Mouse (Mus musculus) spleen, postnatal 14 days (tissue): ENCODE data around the gene Znrf1.
A peak's percentile ranks its signal among the peaks of the same experiment; 100 is the strongest.

Experiments
- DNase-seq, 2 experiments: peaks; one replicate each; pipeline ENCODE4 v3.0.0; 2021 to 2022; ENCODE audit warnings: low spot score in 2 of 2

Znrf1 gene

DNA sequence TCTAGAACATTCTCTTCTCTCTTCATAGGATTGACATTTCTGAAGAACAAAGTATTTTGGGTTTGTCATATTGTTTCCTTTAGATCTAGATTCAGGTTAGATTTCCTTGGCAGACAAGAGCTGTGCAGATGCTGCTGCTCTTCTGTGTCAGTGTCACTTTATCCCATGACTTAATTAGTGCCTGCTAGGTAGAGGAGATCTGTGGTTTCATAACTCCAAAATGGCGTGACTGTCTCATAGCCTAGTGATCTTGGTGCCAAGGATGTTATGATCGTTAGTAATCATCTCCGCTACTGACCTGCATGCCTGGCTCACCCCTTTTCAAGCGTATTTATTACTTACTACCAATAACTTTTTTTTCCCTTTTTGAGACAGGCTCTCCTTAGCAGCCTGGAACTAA, 34.0 kb downstream of the Znrf1 start:
- no peak for DNase-seq

DNA sequence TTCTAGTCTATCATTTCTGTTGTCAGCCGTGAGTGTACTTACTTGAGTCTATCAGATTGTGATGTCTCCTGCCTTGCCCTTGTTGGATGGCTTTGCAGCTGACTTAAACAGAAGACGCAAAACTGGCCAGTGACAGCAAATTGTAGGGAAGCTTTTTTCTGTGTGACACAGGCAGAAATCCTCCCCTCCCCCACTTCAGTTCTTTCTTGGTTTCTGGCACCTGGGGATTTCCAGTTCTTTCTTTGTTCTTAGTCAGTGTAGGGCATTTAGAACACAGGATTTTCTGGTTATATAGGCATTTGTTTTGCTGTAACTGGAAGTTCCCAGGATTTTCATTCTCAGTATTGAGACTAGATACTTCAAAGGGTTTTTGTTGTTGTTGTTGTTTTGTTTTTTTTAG, 34.5 kb downstream of the Znrf1 start:
- DNase-seq: no peak

DNA sequence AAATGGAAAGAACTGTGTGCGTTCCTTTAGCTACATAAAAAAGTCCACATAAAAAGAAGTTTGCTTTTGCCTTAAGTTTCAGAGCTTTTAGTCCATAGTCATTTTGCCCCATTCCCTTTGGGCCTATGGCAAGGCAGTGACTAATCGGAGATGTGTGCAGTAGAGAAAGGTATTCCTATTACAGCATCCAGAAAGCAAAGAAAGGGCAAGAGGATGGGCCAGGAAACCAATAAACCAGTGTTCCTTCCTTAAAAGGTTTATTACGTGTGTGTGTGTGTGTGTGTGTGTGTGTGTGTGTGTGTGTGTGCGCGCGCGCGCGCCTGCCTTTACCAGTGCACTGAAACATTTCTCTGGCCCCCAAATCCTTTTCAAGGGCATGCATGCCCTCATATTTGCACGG, 35.8 kb downstream of the Znrf1 start:
- DNase-seq: no peak

DNA sequence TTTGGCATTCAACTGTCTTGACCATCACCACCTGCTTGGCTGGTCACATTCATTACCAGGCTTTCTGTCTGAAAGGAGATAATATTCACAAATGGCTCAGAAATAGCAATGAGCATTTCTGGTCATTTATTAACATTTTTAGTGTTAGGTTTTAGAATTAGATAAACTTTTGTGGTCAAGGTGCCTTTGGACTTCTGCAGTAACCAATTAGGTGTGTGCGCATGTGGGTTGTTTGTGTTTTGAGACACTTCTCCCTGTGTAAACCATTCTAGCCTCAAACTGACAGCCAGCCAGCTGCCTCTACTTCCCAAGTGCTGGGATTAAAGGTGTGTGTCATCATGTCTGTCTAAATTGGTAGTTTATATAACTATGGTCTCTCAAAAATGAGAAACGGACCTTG, 36.5 kb downstream of the Znrf1 start:
- DNase-seq: no peak

DNA sequence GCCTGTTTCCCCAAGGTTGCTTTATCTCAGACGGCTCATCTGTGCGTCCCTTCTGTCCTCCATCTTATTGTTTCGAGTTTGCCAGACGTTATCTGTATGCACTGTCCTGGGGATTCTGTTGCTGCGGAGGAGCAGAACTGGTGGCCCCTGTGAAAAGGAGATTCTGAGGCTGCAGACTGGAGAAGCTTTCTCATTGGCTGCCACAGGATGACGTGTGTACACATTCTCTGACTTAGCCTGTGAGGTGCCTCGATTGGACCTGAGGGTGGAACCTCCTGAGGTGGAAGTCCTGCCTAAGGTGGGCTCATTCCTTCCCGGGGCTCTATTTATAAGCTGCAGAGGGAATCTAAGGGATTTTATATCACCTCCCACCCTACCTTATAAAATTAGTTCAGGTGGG, 37.7 kb downstream of the Znrf1 start:
- peak in 1 of 2 experiments; percentile 10 for DNase-seq

DNA sequence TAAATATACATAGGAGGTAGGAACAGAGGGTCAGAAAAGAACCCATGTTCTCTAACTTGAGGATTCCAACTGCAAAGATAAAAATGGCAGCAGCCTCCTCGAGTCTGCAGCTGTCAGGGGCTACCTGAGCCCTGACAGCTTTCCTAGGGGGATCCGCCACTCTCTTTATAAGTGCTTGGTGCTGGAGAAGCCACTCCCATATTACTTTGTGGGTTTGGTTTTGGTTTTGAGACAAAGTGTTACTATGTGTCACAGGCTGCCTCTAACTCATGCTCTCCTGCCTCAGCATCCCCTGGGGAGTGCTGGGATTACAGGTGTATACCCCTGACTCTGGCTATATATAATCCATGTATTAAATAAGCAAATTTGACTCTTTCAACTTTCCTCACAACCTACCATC, 38.1 kb downstream of the Znrf1 start:
- DNase-seq: no peak

DNA sequence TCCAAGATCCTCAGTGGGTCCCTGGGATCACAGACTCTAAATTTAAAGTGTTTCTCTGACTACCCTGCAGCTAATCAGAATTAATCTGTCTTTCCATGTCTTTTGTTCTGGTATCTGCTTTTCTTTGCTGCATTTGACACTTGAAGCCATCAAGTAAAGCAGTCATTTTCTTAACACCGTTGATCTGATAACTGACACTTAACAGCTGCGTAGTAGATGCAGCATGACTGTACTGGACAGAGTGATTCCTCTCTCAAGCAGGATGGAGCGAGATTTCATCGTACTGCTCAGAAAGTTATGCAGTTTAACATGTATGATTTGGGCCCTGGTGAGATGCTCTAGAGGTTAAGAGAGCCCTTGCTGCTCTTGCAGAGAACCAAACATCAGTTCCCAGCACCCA, 39.6 kb downstream of the Znrf1 start:
- no peak for DNase-seq

DNA sequence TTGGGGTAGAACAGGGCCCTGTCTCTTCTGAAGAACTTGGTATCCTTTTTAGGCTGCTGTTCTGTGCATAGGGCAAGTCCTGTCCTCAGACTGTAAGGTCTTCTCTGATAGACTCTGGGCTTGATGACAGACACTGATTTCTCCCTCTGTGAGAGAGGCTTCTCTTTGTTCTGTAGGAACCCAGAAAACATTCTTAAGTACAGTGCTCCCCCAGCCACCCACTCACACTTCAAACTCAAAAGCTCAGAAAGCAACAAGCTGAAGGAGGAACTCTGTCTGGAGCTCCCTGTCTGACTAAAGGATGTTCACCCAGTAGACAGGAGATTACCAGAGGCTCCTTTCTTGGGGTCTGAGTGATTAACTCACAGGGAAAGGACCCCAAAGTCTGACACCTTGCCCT, 40.6 kb downstream of the Znrf1 start:
- DNase-seq: no peak

DNA sequence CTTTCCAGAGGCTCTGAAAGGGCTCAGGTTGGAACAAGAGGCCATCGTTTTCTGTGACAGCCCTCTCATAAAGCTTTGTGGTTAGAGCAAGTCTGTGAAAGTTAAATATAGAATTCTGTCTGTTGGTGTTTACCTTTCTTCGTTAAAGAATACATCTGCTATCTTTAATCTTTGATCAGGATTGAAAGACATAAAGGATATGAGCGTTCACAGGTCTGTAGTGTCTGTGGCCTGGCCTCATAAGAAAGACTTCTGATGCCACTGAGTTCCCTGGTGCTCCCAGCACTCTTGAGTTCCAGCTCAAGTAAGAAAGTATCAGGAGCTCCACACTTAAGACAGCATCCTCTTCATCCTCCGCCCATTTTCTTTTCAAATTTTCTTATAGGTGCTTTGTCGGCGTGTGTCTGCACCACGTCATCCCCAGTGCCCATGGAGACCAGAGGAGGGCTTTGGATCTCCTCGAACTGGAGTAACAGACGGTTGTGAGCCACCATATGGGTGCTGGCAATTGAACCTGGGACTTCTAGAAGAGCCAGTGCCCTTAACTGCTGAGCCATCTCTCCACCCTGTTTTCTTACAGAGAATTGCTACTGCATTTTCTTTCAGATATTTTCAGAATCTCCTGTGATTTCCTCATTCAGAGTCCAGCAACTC, 42.1 kb downstream of the Znrf1 start:
- DNase-seq: no peak

DNA sequence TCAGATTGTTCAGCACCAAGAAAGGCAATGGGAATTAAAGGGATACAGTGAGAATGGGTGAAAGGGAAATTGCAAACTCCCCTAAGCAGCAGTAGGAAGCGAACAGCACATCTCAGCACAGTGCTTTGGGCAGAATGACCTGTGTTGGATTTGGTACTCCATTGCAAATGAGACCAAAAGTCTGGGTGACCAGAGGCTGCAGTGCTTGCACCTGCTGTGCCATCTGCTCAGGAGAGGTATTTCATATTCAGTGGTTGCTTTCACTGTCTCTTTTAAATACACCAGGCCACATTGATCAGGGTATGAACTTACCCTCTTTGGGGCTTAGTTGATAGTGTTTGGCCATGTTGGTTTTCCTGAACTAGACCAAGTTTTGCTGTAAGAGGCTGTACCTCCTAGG, 43.4 kb downstream of the Znrf1 start:
- no peak for DNase-seq

DNA sequence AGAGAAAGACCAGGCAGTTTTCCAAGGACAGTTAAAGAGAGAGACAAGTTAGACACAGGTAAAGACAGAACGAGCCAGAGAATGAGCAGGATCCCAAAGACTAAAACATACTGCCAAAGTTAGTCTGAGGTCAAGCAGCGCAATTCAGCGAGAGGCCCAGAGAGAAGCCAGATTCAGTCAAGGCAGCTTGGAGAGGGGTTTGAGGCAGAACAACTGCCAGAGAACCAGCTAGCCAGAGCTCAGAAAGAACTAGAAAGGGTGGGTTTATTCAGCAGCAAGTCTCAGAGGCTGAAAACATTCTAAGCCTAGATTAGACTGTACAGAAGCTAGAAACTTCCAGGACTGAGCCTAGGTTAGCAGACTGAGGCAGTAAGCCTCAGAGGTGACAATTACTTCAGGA, 44.4 kb downstream of the Znrf1 start:
- DNase-seq: no peak

DNA sequence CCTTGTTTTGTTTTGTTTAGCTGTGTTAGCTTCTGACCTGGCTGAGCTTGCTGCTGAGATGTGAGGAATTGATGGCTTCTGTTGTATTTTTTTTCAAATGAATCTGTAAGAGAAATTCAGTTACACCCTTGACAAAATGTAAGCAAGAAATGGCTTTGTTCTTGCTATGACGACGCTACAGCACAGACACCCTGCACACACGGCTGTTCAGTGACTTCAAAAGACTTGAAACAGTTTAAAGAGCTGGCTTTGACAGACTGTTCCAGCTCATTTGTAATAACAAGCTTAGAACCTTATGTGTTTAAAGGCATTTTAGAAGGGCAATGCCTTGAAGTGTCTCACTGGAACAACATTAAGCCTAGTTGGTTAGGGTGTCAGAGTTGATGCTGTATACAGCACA, 46.5 kb downstream of the Znrf1 start:
- DNase-seq: no peak

DNA sequence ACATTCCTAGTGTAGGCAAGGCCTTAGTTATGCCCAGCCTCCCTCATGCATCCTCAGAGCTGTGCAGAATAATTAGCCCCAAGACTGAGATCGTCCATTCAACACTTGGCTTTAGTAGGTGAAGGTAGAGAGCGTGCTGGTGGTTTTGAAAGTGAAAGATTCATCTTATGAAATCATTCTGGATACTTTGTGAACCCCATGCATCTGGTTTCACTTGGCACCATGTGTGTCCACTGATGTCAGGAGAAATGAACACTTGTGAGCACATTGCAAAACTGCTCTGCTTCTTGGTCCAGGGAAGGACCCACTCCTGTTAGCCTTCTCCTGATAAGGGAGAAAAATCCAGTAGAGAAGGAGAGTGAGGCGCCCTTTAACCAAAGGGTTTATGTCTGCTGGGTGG, 49.0 kb downstream of the Znrf1 start:
- DNase-seq: no peak

DNA sequence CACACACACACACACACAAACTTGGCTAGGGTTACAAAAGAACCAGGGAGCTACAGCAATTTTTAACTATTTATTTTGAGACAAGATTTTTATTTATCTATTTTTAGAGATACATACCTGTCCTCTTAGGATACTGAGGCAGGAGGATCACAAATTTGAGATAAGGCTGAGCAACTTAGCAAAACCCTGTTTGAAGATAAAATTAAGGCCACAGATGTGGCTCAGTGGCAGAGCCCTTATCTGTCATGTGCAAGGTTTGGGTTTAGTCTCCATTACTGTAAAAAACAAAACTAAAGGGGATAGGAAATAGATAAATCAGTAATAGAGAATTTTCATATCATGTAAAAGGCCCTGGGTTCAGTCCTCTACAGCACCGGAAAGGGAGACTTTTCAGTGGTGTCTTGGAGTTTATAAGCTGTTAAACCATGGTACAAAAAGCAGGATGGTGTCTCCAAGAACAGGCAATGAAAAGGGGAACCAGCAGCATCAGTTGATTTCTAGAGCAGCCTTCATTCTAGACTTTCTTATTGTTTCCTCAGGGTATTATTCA, 51.7 kb downstream of the Znrf1 start:
- no peak for DNase-seq

DNA sequence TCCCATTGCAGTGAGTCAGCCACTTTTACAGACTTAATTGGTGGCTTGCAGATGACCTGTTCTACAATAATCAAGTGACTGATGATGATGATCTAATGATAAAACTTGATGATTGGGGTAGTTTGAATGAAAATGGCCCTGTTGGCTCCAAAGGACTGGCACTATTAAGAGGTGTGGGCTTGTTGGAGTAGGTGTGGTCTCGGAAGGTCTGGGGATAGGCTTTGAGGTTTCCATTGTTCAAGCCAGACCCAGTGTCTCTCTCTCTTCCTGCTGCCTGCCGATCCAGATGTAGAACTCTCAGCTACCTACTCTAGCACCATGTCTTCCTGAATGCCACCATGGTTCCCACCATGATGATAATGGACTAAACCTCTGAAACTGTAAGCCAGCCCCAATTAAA, 52.4 kb downstream of the Znrf1 start:
- DNase-seq: no peak

DNA sequence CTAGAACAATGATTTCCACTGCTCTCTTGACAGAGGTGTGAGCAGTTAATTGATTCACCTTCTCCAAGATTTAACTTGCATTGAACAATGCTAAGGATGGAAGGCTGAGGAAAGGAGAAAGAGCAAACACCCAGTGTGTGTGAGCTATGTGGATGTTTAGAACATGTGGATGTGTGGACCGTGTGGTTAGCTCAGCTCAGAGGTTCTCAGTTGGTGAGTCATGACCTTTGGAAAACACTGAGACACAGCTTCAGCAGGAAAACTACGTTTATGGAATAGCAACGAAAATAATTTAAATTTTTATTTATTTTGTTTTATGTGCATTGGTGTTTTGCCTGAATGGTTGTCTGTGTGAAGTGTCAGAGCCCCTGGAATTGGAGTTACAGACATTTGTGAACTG, 54.3 kb downstream of the Znrf1 start:
- no peak for DNase-seq

DNA sequence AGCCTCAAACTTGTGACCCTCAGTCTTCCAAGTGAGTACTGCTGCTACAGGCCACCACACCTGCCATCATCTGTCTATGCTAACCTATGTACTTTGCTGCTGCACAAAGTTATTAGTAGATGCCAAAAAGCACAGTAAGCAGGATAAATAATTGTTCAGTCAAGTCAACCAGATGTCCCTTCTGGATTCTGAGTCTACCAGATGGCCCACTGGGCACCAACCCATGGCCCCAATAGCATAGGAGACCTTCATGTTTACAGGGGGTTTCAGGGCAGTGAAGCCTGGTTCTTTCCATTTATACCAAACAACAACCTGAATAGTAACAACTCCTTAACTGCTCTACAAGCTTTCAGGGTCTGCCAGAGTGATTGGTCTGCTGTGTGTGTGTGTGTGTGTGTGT, 55.3 kb downstream of the Znrf1 start:
- DNase-seq: no peak

DNA sequence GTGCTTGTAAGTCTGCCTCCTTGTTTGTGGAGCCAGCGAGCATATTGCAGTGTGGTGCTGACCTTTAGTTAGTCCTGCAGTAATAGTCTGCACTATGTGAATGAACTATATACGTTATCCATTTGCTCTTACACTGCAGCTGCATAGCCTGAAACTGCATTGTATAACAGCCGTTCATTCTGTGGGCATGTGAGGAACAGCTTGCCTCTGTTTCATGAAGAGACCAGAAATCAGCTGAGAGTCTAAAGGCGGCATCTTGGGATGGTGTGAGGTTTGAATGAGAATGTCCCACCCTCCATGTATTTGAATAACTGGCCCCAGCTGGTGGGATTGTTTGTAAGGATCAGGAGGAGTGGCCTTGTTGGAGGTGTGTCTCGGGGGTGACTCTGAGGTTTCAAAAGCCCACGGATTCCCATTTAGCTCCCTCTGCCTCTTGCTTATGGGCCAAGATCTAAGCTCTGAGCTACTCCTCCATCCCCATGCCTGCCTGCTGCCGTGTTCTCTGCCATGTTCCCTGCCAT, 56.6 kb downstream of the Znrf1 start:
- DNase-seq: no peak

DNA sequence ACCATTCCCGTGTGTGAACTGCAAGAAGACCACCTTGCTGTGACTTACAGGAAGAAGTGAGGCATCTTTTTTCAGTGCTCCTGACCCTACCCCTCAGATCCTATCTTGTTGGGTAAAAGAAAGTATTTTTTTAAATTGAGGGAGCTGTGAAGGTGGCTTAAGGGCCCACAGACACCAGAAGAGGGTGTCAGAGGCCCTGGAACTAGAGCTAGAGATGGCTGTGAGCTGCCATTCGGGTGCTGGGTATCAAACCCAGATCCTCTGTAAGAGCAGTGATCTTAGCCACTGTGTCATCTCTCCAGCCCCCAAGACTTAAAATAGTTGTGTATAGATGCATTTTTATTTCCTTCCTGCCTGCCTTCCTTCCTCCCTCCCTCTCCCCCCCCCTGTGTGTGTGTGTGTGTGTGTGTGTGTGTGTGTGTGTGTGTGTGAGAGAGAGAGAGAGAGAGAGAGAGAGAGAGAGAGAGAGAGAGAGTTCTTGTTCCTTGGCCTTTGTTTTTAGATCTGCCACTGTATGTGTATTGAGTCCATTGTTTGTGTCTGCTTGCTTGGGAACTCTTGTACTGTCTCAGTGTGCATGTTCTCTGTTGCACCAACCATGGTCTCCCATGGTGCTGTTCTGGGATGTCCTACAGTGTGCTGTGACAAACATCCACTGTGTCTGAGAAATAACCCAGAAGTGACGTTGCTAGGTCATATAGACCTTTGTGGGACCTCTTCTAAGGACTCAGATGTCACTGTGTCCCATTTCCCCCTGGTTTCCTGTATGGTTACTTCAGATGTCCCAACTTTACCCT, 58.3 kb downstream of the Znrf1 start:
- DNase-seq: no peak

DNA sequence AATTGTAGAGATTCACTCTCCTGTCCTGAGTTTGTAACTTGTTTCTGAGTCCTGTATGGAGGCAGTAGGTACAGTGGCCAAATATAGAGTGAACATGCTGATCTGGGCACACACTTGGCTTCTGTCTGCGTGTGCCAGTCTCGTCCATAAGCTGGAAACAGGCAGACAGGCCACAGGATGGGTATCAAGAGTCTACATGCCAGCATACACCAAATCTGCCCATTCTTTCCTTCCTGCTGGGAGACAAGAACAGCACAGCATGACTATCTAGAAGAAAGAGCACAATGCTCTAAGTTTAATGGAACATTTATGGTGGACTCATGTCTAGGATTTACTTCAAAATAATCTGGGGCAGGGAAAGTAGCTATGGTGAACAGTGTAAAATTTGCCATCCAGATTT, 59.1 kb downstream of the Znrf1 start:
- no peak for DNase-seq

DNA sequence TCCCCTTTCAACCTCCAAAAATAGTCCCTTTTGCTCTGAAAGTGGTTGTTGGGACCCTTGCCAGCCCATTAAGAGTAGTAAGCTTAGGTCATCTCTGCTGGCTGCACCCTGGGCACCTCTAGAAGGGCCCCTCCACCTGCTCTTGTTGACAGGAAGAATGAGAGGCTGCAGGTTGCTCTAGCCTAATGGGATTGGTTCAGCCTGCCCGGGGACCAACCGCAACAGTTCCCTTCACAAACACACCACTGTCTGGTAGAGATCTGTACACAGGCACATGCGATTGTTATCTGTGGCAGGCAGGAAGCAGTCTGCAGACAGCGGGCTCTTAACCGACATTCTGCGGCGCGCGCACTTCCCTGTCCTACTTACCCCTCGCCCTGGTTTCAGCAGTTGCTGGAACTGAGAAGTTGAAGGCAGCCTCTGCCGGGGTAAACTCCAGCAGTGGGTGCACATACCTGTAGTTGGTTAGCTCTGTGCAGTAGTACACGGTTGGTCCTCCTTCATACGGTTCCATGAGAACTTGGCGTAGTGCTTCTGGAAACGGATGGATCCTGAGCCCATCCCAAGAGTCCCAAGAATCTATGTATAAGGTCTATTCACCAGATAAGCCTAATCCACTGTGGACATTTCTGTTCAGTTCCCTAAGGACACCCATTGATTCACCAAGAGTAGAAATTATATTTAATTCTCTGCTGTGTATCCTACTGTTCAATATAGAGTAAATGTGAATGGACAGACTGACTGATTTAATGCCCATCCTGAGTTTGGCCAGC, 60.0 kb downstream of the Znrf1 start:
- DNase-seq: peak; percentile 44 to 60

DNA sequence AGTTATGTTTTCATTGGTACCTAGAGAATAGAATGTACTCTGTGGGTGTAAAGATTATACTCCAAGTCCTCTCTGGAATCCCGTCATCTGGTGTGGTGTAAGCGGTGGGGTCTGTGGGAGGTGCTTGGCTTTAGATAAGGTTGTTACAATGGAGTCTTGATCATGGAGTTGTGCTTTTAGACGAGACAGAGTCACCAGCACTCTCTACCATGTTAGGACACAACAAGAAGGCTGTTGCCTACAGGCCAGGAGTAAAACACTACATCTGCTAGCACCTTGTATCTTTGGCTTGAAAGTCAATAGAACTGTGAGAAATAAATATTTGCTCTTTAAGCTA, 60.6 kb downstream of the Znrf1 start:
- DNase-seq: no peak

DNA sequence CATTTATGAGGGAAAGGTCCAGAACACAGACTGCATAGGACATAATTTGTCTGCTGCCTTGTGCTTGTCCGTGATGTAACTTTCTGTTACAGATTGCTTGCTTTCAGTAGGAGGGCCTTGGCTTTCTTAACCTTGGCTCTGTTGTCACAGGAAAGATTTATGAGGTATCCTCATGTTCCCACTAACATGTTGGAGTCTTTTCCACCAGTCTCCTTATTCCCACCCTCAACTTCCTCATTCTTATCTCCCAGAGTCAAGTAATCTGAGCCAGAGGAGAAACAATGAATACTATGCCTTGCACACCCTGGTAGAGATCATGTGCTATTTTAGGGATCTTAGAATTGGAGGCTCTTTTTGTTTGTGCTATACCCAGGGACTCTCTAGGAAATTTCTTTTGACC, 61.4 kb downstream of the Znrf1 start:
- no peak for DNase-seq
